Mouse (Mus musculus) cerebellum, adult 11-12 months (tissue): ENCODE measurements at regions not wholly inside any gene's neighbourhood (a gene's known extent, or its start where the extent isn't known, plus 50 kb on each side); places are given as distances from the start of the nearest gene placed in this dataset.

Experiments
- DNase-seq: peaks from one replicate; pipeline ENCODE4 v3.0.0; 2022

- no peak for DNase-seq
Observed at GRCm38 (mm10) chr4:105469300-105469821, 312.2 kb downstream of the Plpp3 start.

- peak; percentile 10 for DNase-seq
Observed at GRCm38 (mm10) chr4:105474765-105475560, 314.7 kb upstream of the Gm12728 start.

- DNase-seq = no peak
Observed at GRCm38 (mm10) chr4:105476332-105476731, 313.3 kb upstream of the Gm12728 start.

GRCm38 (mm10) chr4:105486376-105486775 lies 303.3 kb upstream of the Gm12728 start:
- DNase-seq = no peak

- DNase-seq = no peak
Observed at GRCm38 (mm10) chr4:105496176-105496575, 293.5 kb upstream of the Gm12728 start.

- DNase-seq = no peak
Observed at GRCm38 (mm10) chr4:105506190-105506589, 283.5 kb upstream of the Gm12728 start.

- DNase-seq = no peak
Observed at GRCm38 (mm10) chr4:105507221-105507620, 282.4 kb upstream of the Gm12728 start.

GRCm38 (mm10) chr4:105509091-105509490 lies 280.6 kb upstream of the Gm12728 start:
- DNase-seq = no peak

- DNase-seq = no peak
Observed at GRCm38 (mm10) chr4:105510406-105510805, 279.3 kb upstream of the Gm12728 start.

GRCm38 (mm10) chr4:105525135-105525534 lies 264.5 kb upstream of the Gm12728 start:
- DNase-seq = no peak

GRCm38 (mm10) chr4:105526755-105527154 lies 262.9 kb upstream of the Gm12728 start:
- DNase-seq = no peak

GRCm38 (mm10) chr4:105527316-105527715 lies 262.4 kb upstream of the Gm12728 start:
- no peak for DNase-seq

- DNase-seq = no peak
Observed at GRCm38 (mm10) chr4:105531651-105532425, 257.8 kb upstream of the Gm12728 start.

GRCm38 (mm10) chr4:105535451-105535850 lies 254.2 kb upstream of the Gm12728 start:
- DNase-seq = no peak

- no peak for DNase-seq
Observed at GRCm38 (mm10) chr4:105545486-105545885, 244.2 kb upstream of the Gm12728 start.

- no peak for DNase-seq
Observed at GRCm38 (mm10) chr4:105549744-105550440, 239.8 kb upstream of the Gm12728 start.

GRCm38 (mm10) chr4:105551966-105552685 lies 237.5 kb upstream of the Gm12728 start:
- DNase-seq = no peak

GRCm38 (mm10) chr4:105554994-105555393 lies 234.7 kb upstream of the Gm12728 start:
- no peak for DNase-seq

GRCm38 (mm10) chr4:105555941-105556340 lies 233.7 kb upstream of the Gm12728 start:
- no peak for DNase-seq

GRCm38 (mm10) chr4:105557396-105557795 lies 232.3 kb upstream of the Gm12728 start:
- no peak for DNase-seq

GRCm38 (mm10) chr4:105560055-105560454 lies 229.6 kb upstream of the Gm12728 start:
- DNase-seq = no peak

GRCm38 (mm10) chr4:105560781-105561180 lies 228.9 kb upstream of the Gm12728 start:
- DNase-seq = no peak

GRCm38 (mm10) chr4:105561611-105562010 lies 228.1 kb upstream of the Gm12728 start:
- no peak for DNase-seq
